Mouse (Mus musculus) CD4-positive naive resting alpha-beta T cell, adult 57 days (primary cell): ENCODE data around the gene Hes6. TPM values are rescaled to one million over a fixed set of nuclear protein-coding genes. Genes with fewer than 3 reads are reported as not detected.

ENCODE experiments used
- total RNA-seq: library from RNA; stranded (reverse); gene quantifications from one replicate; pipeline ENCODE4 v1.2.4, GENCODE M21; 2023

Hes6 gene
- 32.2 TPM for total RNA-seq

DNA sequence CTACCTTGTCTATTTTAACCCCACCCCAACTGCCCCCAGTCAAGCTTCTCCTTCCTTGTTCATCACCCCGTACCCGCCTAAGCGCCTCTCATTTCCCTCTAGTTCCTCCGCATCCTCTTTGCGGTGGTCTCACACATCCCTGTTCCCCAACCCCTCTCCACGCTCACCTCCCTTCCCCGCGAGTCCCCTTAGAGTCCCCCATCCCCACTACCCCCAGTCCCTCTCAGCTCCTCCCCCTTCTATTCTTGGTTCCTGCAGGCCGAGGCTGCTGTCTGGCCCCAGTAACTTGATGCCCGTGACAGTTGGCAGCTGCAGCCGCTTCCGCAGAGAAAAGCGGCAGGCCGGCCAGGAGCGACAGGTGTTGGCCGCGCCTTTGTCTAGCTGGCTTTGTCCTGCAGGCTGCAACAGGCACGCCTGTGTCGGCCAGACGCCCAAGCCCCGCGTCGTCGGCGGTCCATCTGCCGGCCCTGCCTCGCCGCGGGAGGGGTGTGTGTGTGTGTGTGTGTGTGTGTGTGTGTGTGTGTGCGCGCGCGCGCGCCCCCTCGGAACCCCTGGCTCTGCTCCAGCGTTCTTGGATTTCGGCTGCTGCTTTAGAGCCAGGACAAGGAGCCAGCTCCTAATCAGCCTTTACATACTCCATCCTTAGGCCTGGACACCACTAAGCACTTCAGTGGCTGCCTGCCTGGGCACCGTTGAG is at the start of gene Hes6:
TSS of gene Hes6 (minus strand) at position 141 of the 697 bp plus-strand sequence.

GRCm38 (mm10) chr1:91459059-91459809 is 45.4 kb upstream of the Hes6 start, which contains the start of gene Per2:
Per2 (minus strand) TSS chr1:91459324.

GRCm38 (mm10) chr1:91398260-91399062 is 15.4 kb downstream of the Hes6 start, which contains the start of gene Ilkap:
Ilkap (minus strand) TSS chr1:91398815.

DNA sequence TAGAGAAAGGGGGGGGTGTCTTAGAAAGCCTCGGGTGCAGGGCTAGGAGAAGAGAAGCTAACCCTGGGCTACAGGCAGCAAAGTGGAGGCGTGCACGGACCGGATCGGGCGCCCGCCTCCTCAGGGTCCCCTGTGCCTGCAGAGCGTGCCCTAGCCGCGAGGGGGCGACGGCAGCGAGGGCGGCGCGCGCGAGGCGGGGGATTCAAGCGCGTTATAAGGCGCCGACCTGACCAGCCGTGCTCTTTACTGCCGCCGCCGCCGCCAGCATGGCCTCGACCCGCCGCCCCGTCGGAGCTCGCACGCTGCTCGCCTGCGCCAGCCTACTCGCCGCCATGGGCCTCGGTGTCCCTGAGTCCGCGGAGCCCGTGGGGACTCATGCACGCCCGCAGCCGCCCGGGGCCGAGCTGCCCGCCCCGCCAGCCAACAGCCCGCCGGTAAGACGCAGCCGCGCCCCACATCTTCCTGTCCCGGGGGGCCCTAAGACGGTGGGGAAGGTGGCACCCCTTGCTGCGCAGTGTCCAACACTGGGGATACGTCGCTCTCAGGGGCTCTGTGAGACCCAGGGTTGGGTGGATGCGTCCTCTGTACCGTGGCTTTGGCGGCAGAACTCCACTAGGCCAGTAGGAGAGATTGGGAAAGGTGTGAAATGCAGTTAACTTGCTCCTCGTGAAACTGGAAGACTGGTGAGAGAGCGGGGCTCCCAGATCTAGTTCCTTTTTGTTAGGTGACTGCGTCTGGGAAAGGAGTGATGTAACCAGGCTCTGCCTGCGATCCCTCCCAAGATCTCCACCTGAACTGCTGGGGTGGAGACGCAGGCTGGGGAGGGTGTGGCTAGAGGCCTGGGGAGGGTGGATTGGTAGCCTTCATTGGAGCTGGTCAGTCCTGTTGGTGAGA is 47.4 kb downstream of the Hes6 start, which contains the start of gene Erfe:
TSS of gene Erfe (plus strand) at position 216 of the 894 bp plus-strand sequence.

Other genes with a start within 250 kb of the Hes6 start
- gene Ramp1, start 234.2 kb downstream of the Hes6 start, total RNA-seq = 23.0 TPM
- gene Ube2f, start 163.7 kb downstream of the Hes6 start, total RNA-seq = 57.6 TPM
- gene Scly, start 115.7 kb downstream of the Hes6 start, total RNA-seq = 22.5 TPM
- gene Espnl, start 92.0 kb downstream of the Hes6 start, total RNA-seq = 0.21 TPM
- not detected for gene Klhl30, start 63.0 kb downstream of the Hes6 start, total RNA-seq
- gene Erfe, start 47.6 kb downstream of the Hes6 start, total RNA-seq = not detected
- 119 TPM for gene Ilkap, start 15.2 kb downstream of the Hes6 start, total RNA-seq
- gene Per2, start 45.3 kb upstream of the Hes6 start, total RNA-seq = 11.1 TPM
- 6.0 TPM for gene Traf3ip1, start 80.6 kb upstream of the Hes6 start, total RNA-seq
- 11.1 TPM for gene Asb1, start 126.5 kb upstream of the Hes6 start, total RNA-seq